Mouse (Mus musculus) embryo, embryonic 10 days (tissue): ENCODE results near the gene Olfr995.

Experiments
- DNase-seq: peaks from one replicate; pipeline ENCODE4 v3.0.0-alpha.2; 2015; ENCODE audit warnings: low spot score

The Olfr995 gene

DNA sequence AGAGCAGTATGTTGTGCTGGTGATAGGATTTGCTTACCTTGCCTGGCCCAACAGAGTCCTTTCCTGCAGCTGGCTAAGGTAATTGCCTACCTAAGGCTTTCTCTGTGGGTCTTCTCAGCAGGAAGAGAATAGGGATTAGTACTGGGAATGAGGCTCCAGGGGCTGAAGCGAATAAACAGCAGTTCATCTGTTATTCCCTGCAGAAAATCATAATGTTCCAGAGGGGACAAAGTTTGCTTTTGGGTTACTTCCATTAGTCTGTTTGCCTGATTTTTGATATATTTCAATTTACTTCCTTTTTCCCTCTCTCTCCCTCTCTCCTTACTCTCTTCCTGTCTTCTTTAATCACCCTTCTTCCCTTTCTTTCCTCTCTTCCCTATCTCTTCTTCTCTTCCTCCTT lies at the start of gene Olfr995:
TSS of gene Olfr995 (minus strand) at position 101 of the 400 bp plus-strand sequence.
- no peak for DNase-seq

DNA sequence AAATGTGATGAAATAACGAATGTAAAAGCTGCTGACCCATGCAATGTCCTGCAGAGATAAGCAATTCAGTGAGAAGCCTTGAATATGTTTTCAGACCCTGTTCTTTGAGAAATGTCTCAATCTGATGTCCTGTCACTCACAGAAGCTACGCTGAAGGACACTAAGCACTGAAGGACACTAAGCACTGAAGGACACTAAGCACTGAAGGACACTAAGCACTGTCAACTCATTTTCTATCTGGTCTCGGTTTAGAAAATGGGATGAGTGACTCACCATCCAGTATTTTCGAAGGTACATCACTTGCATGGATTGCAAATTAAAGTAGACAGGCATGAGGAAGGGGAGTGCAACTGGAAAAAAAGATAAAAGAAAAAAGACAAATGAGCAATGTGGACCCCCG lies 47.0 kb upstream of the Olfr995 start:
- no peak for DNase-seq

GRCm38 (mm10) chr2:85466801-85467325 lies 23.4 kb upstream of the Olfr995 start:
- no peak for DNase-seq

DNA sequence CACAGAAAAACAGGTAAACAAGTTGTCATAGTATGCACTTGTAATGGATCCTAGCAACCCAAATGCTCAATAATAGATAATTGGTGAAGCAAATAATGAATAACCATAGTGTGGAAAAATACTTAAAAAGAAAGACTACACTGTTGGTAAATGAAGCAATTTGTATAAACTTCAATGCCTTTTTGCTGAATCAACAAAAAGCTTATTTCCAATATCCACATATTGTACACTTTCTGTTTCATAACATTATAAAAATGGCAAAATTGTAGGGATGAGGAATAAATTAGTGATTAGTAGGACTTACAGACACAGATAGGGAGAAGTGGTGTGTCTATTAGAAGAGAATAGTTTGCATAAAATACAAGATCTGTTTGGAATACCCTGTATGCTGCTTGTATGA lies 893 bp downstream of the Olfr995 start:
- no peak for DNase-seq

DNA sequence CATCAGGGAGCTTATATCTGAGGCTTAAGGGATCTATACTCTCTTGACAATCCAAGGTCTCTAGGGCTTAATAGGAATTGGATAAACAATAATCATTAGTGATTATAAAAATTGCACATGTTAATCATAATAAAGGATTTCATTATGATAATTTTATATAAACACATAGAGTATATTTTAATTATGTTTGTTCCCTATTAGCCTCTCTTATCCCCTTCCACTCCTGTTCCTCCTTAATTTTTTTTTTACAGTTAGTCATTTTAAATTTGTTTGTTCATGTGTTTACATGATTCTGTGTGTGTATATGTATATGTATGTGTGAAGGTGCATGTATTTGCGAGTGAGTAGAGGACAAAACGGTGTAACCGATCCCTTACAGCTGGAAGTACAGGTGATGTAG lies 7.1 kb downstream of the Olfr995 start, which contains the start of gene Olfr994:
TSS of gene Olfr994 (minus strand) at position 101 of the 400 bp plus-strand sequence.
- DNase-seq: no peak

GRCm38 (mm10) chr2:85425893-85426292 lies 17.5 kb downstream of the Olfr995 start:
- DNase-seq: no peak

GRCm38 (mm10) chr2:85414777-85415176 lies 28.7 kb downstream of the Olfr995 start, which contains the start of gene Olfr993:
Gene Olfr993 (minus strand): TSS chr2:85414877.
- DNase-seq: no peak

DNA sequence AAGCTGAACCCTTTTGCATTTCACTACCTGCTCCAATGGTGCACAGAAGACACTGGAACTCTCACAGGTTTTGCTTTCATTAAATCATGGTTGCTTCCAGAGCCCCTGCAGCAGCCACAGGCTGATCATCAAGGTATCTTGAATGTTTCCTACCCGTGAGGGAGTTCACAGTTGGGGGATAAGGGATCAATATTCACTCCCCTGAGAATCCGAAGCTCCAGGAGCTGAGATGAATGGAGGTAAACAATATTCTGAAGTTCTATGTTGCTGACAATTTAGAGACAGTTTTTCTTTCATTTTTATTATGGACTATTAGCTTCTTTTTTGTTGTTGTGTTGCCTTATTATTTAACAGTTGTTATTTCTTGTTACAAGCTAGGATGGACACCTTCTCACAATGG lies 34.1 kb downstream of the Olfr995 start, which contains the start of gene Olfr992:
TSS of gene Olfr992 (minus strand) at position 101 of the 400 bp plus-strand sequence.
- DNase-seq: no peak
